ENCODE assay signal across 9 mouse cellular contexts in the genomic region with DNA sequence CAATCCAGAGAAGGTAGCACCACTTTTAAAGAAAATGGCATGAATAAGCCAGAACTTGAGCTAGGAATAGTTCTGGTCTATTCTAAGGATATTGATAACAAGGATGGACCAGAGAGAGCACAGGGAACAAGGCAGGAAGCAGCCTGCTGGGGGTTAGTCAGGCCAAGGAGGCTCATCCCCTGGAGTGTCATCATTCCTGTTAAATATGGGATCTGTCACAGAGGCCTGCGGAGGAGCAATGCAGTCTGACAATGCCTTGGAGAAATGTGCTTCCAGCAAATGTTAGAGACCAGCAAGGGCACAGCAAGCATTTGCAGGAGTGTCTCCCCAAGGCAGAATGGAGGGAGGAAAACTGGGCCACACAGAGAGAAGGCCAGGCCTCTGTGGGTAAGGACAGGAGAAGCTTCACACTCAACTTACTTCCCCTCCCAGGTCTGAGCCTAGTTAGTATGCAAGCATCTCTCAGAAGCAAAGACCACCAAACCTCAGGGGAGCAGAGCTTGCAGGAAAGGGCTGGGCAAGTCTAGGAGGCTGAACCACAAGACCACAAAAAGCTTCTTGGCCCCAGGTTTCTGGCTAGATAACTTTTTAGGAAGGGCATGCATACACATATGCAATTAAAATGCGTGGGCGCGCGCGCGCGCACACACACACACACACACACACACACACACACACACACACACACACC. TPM values are rescaled to one million over a fixed set of nuclear protein-coding genes. Genes with fewer than 3 reads are reported as not detected.
DNase-seq lines count a peak whose midpoint lies in the region; ATAC-seq and TF ChIP-seq lines count a peak whose summit lies in the region.
"Had no signal": no experiment of that assay in that cellular context is flagged by ENCODE, and none has a peak within 500 bp of the region (broad histone marks: within the 10 kb centered on the region; RNA-seq: fewer than 3 reads in every experiment).

No protein-coding gene starts in this region.

- H3K27me3 ChIP-seq in heart, embryonic 11.5 days (ENCODE audit: control insufficient read depth, insufficient read depth, low read length), result no peaks in the 10 kb centered on the region
- H3K27me3 ChIP-seq in hindbrain, embryonic 15.5 days, result no peaks in the 10 kb centered on the region
- no peaks in the 10 kb centered on the region for H3K27me3 ChIP-seq in liver, postnatal 0 days (ENCODE audit: insufficient read depth, low read length)

- H3K9me3 ChIP-seq in heart, embryonic 11.5 days (replicated peaks; ENCODE audit: control insufficient read depth, low read length), result no peaks in the 10 kb centered on the region
- H3K9me3 ChIP-seq in hindbrain, embryonic 15.5 days, result no peaks in the 10 kb centered on the region
- no peaks in the 10 kb centered on the region for H3K9me3 ChIP-seq in liver, postnatal 0 days (ENCODE audit: low read length)

- no peak for TF ChIP-seq POLR2A in brain, embryonic 14.5 days (IDR thresholded peaks at IDR 0.05; ENCODE audit: borderline replicate concordance, extremely low read depth, insufficient read depth, insufficient read length, poor library complexity, severe bottlenecking)

- intact Hi-C loops in heart, postnatal 36 days (cut with DNase I), result loop anchor here (5.0 kb wide), 1 partner anchor 37 kb away; no protein-coding TSS in a partner anchor

- H3K36me3 ChIP-seq in heart, embryonic 11.5 days (ENCODE audit: control insufficient read depth, insufficient read depth, low read length), result no peaks in the 10 kb centered on the region
- no peaks in the 10 kb centered on the region for H3K36me3 ChIP-seq in hindbrain, embryonic 15.5 days
- no peaks in the 10 kb centered on the region for H3K36me3 ChIP-seq in liver, postnatal 0 days (replicated peaks; ENCODE audit: insufficient read depth, low read length)

- DNase-seq in heart, postnatal 36 days, result no peak
- peak; percentile 17 for DNase-seq in 3T3-L1 (ENCODE audit: low read depth, low spot score)
- DNase-seq in brain, embryonic 14.5 days (ENCODE audit: low read depth), result peak; percentile 23
- no peak for DNase-seq in spleen, postnatal 4 days (ENCODE audit: low spot score in 2 of 2)
- no peak for DNase-seq in cerebellum, postnatal 36 days
- DNase-seq in liver, postnatal 0 days, result no peak

- WGBS in heart, embryonic 11.5 days (ENCODE audit: insufficient replicate concordance), result 91% methylated on average over 8 of the region's 8 CpGs
- WGBS in hindbrain, embryonic 15.5 days, result 82% methylated on average over 8 of the region's 8 CpGs
- WGBS in liver, postnatal 0 days (ENCODE audit: insufficient replicate concordance), result 66% methylated on average over 8 of the region's 8 CpGs

- no peak overlapping the region for H3K4me3 ChIP-seq in heart, embryonic 11.5 days (ENCODE audit: low read depth, low read length)
- no peak overlapping the region for H3K4me3 ChIP-seq in hindbrain, embryonic 15.5 days
- no peak overlapping the region for H3K4me3 ChIP-seq in liver, postnatal 0 days (ENCODE audit: low read depth, low read length)

- no peak for ATAC-seq in heart, embryonic 11.5 days (replicated peaks; ENCODE audit: insufficient number of reproducible peaks, low FRiP score, low TSS enrichment)
- no peak for ATAC-seq in hindbrain, embryonic 15.5 days (ENCODE audit: low FRiP score, low read depth)
- ATAC-seq in liver, postnatal 0 days, result no peak

- TF ChIP-seq EP300 in liver, postnatal 0 days (IDR thresholded peaks at IDR 0.05; ENCODE audit: low read depth), result no peak

- H3K4me1 ChIP-seq in heart, embryonic 11.5 days (ENCODE audit: control insufficient read depth, insufficient read depth, low read length), result peaks cover 8% of the 10 kb centered on the region
- peaks cover 10% of the 10 kb centered on the region; the same call in 1 of the 2 replicates for H3K4me1 ChIP-seq in hindbrain, embryonic 15.5 days (replicated peaks)
- H3K4me1 ChIP-seq in liver, postnatal 0 days (ENCODE audit: insufficient read depth), result no peaks in the 10 kb centered on the region

- TF ChIP-seq CTCF in brain, embryonic 14.5 days (IDR thresholded peaks at IDR 0.05; ENCODE audit: borderline replicate concordance, extremely low read depth, insufficient read depth, insufficient read length), result no peak
- no peak for TF ChIP-seq CTCF in liver, postnatal 0 days (IDR thresholded peaks at IDR 0.05; ENCODE audit: low read depth)

- no peak overlapping the region for H3K4me2 ChIP-seq in heart, embryonic 11.5 days
- H3K4me2 ChIP-seq in hindbrain, embryonic 15.5 days, result no peak overlapping the region
- H3K4me2 ChIP-seq in liver, postnatal 0 days (ENCODE audit: low read depth, low read length), result no peak overlapping the region

- H3K9ac ChIP-seq in heart, embryonic 11.5 days (ENCODE audit: low read depth, low read length), result 0 out of 2 replicates have a peak overlapping the region, but pooled peaks have one; percentile 1
- no peak overlapping the region for H3K9ac ChIP-seq in hindbrain, embryonic 15.5 days
- H3K9ac ChIP-seq in liver, postnatal 0 days (replicated peaks), result no peak overlapping the region

- no peak overlapping the region for H3K27ac ChIP-seq in heart, embryonic 11.5 days (ENCODE audit: low read depth, low read length)
- 0 out of 2 replicates have a peak overlapping the region, but pooled peaks have one; percentile 12 for H3K27ac ChIP-seq in hindbrain, embryonic 15.5 days (replicated peaks)
- H3K27ac ChIP-seq in liver, postnatal 0 days (ENCODE audit: low read depth), result no peak overlapping the region

RNA-seq across cellular contexts. Expression of gene Tln2, which starts 9.5 kb away (rescaled TPM):
- polyA plus RNA-seq in heart, embryonic 11.5 days (2014; fragmentation: Nextera tagmentation; extraction: Ambion mirVana), result 32.7 and 43.8 TPM in 2 replicates
- 10 to 100 TPM; 80.3 to 90.0 TPM for total RNA-seq in heart, postnatal 36 days (2021)
- 9.2 and 17.0 TPM in 2 replicates for polyA plus RNA-seq in brain, embryonic 14.5 days (2012; rRNA removed)
- polyA plus RNA-seq in hindbrain, embryonic 15.5 days (2015; fragmentation: Nextera tagmentation; extraction: Ambion mirVana), result 32.6 and 38.3 TPM in 2 replicates
- polyA plus RNA-seq in liver, postnatal 0 days (2015; fragmentation: Nextera tagmentation; extraction: Ambion mirVana), result 2.8 and 3.5 TPM in 2 replicates
- total RNA-seq: MEL had no signal

Comparison
In these comparisons a context has a peak if more than half of its experiments do, and no peak if none do; other contexts are left out.
1. DNase-seq: peak in 3T3-L1 (single experiment) and brain, embryonic 14.5 days (single experiment); none in heart, postnatal 36 days (0 of 2), spleen, postnatal 4 days (0 of 2), cerebellum, postnatal 36 days (0 of 2) and liver, postnatal 0 days (single experiment).